Mouse (Mus musculus) heart, postnatal 0 days (tissue): ENCODE data around the gene Adgrl4.

ENCODE experiments used
- CTCF ChIP-seq: IDR thresholded peaks from 2 replicates; pipeline ENCODE4 v1.5.1; 2016; ENCODE audit warnings: antibody characterized with exemption, control low read depth, low read depth
- EP300 ChIP-seq: IDR thresholded peaks from 2 replicates; pipeline ENCODE4 v1.6.1; 2016; ENCODE audit warnings: antibody characterized with exemption, low read depth

DNA sequence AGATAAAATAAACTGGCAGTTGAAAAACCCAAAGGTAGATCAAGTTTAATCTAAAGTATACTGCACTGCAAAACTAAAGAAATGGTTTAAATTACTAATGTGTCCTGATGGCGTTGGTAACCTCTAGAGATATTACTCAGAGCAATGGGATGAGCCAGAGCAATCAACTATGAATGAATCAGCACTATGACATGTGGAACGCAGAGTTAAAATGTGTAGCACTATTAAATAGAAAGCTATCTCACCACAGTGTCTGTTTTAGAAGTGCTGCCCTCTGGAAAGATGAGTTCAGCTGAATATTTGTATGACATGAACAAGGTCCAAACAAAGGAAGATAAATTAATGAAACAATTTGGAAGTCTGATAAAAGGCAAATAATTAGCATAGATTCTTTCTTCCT, 6.2 kb upstream of the Adgrl4 start:
- TF ChIP-seq EP300: no peak
- TF ChIP-seq CTCF: no peak
